Mouse (Mus musculus) heart, postnatal 0 days (tissue): Measurements from ENCODE around the gene Slc12a5.

Experiments used
- CTCF ChIP-seq: IDR thresholded peaks from 2 replicates; pipeline ENCODE4 v1.5.1; 2016; ENCODE audit warnings: antibody characterized with exemption, control low read depth, low read depth
- EP300 ChIP-seq: IDR thresholded peaks from 2 replicates; pipeline ENCODE4 v1.6.1; 2016; ENCODE audit warnings: antibody characterized with exemption, low read depth

DNA sequence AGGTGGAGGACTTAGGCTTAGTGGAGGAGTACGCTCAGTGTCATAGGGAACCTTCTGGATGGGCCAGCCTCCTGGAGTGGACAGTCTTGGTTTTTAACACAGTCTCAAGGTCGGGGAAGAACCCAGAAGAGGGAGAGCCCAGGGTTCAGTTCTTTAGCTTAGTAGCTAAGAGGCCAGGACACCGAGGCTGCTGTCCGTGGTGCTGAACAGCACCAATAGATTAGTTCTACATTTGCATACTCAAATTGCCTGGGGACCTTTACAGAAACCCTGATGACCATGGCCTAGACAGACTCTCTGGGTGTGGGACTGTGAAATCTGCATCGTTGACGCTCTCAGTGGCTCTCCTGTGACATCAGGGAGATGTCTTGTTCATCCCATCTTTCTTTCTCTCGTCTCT, 19.1 kb downstream of the Slc12a5 start:
- TF ChIP-seq CTCF (no peak), EP300 (no peak)
